Mouse (Mus musculus) small intestine, adult 2 months (tissue): ENCODE results near the gene Sec14l2.

Experiments
- CTCF ChIP-seq: fragments of 200-500 bp; IDR thresholded peaks from 2 replicates; pipeline ENCODE4 v1.5.1; 2012; ENCODE audit warnings: low read depth, mild to moderate bottlenecking, control low read depth, inconsistent platforms, low read length, moderate library complexity, mixed read lengths; ENCODE audit not compliant: insufficient replicate concordance, insufficient read length; ENCODE audit errors: extremely low read depth
- POLR2A ChIP-seq: fragments of 200-500 bp; IDR thresholded peaks from 2 replicates; pipeline ENCODE4 v1.6.1; 2012; ENCODE audit warnings: low read depth, mild to moderate bottlenecking, control low read depth, inconsistent platforms, low read length, moderate library complexity

- TF ChIP-seq CTCF (no peak), POLR2A (no peak)
Observed at GRCm38 (mm10) chr11:4122226-4122625, 989 bp downstream of the Sec14l2 start.
